Mouse (Mus musculus): Measurements from ENCODE around the gene Chd9.
A peak's percentile ranks its signal among the peaks of the same experiment; 100 is the strongest.

Chd9 gene

GRCm38 (mm10) chr8:90828181-90828986 is at the start of gene Chd9:
Gene Chd9, plus strand, starts transcription at chr8:90828352.
- peak; percentile 99 for DNase-seq

- peak; percentile 55 for DNase-seq
These were observed 36.5 kb upstream of the Chd9 start for GRCm38 (mm10) chr8:90791616-90792015.

GRCm38 (mm10) chr8:90793710-90794109 is 34.4 kb upstream of the Chd9 start:
- peak; percentile 92 for DNase-seq

DNA sequence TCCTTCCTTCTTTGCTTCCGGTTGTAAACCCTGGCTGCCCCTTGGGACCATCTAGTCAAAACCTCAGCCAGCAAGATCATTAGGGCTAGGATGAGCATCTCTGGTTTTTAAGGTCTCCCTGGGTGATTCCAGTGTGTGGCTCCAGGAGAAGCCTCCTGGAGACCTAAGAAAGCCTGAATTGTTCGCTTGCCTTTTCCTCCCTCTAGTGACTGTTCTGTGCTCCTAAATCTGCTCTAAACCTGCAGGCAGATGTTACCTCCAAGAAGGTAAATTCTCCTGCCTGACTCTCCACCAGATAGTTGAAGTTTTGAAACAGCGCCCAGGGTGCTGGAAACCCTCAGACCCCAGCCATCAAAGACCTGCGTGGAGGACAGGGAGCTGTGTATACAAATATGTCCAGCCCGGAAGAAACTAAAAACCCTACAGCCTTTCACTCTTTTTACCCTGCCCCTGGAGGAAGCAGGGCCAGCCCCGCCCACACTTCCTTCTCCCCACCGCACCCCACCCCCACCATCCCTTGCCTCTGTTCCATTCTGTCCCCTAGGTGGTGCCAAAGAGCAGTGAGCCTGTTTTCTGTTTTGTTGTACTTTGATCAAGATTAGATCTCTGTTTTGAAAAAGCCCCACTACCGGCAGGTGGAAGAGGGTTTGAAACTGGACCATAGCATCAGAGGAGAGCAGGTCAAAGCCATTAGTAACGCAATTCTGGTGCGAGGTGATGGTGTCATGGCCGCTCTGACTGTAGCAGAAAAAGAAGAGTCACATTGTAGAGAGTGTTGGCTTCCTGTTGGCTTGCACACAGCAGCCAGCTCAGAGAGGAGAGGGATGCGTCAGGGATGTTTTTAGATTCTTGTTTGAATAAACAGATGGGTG is 32.9 kb upstream of the Chd9 start:
- peak; percentile 98 for DNase-seq

DNA sequence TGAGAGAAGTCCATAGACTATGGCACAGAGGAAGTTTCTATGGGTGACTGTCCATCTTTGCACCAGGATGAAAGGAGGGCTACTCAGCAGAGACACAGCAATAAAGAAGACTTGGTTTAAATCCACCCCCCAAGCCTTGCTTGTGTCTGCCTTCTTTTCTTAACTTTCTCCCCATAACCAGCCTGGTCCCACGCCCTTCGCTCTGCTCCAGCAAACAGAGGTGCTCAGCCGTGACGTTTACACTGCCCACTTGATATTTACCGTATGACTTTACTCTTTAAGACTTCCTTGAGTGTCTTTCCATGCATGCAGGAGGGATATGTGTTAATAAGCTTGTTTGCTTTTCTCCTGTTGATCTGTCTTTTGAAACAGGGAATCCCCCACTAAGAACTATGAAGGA is 28.7 kb upstream of the Chd9 start:
- no peak for DNase-seq

- no peak for DNase-seq
These were observed 14.4 kb upstream of the Chd9 start for GRCm38 (mm10) chr8:90813602-90814320.

DNA sequence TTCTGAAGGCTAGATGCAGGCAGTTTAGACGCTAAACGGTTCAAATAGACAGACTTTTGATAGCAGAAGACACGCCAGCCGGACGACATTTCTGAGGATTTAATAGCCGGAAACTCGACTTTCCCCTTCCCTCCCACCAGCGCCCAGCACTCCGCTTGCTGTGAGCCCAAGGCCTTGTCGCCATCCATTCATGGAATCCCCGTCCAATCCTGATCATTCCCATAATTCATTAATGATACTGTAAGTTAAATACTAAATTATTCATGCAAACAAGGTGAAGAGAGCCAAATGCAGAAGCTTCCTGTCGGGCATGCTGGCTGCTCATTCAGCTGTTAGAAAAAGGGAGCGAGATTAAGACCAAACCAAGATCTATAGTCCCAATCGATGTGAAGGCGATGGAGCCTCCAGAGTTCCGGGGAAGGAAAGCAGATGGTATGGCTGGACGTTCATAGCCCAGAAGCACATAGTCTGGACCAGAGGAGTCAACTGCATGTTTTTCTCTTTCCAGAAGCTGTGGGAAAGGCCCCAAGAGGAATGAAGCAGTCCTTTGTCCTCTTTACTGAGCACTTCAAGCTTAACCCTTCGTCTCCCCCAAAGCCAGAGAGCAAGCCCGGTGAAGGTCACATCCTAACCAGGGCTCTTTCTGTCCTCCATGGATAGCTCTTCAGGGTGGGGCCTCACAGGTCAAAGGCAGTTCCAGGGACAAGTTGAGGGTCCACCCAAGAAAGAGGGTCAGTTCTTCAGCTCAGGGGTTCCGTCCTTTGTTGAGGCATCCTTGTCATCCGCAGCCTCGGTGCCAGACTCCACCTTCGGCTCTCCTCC is 11.9 kb upstream of the Chd9 start:
- DNase-seq: no peak

GRCm38 (mm10) chr8:90817293-90817692 is 10.9 kb upstream of the Chd9 start, which contains the start of gene Gm19935:
Gene Gm19935, minus strand, starts transcription at chr8:90817393.
- DNase-seq: no peak

DNA sequence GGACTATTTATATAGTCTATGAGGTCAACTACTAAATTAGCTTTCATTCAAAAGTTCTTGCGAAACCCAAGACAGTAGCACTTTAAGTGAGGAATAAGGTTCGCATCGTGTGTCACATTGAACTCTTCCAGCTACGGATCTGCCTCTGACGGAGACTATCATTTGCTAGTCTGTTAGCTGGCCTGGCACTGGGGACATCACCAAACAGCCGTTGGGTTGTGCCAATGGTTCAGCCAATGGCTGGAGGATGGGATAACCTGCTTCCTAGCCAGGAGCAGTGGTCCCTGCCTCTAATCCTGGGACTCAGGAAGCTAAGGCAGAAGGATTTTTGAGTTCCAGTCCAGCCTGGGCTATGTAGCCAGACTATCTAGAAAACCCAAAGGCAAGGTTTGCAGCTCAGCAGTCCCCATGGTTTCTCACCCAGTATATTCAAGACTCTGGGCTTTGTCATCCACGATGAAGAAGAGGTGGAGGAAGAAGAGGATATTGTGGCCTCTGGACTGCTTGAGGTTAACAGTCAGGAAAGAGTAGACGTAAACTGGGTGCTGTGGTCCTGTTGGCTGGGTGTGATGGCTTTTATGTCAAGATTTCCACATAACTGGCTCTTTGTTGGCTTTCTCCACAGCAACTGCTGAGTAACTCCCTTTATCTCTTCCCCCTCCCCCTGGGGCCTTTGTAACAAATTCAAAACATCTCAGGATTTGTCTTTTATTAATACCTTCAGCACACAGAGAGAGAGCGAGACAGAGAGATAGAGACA is 8.4 kb upstream of the Chd9 start:
- no peak for DNase-seq

GRCm38 (mm10) chr8:90820321-90820696 is 7.8 kb upstream of the Chd9 start:
- DNase-seq: no peak

DNA sequence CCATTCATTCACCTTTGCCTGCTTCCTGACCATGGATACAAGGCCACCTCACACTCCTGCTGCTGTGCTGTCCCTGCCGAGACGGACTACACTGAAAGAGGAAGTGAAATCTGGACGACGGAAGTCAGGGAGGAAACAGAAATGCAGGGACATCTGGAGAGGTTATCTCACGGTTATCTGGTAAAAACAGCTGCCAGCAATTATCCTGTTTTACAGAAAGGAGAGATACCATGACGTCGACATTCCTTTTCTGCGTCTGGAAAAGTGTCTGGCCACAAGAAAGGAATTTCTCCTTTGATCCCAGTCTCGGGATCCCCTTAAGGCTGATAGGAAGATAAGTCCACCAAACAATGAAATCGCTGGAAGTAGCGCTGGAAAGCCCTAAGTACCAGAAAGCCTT is 5.7 kb upstream of the Chd9 start:
- DNase-seq: peak; percentile 98

DNA sequence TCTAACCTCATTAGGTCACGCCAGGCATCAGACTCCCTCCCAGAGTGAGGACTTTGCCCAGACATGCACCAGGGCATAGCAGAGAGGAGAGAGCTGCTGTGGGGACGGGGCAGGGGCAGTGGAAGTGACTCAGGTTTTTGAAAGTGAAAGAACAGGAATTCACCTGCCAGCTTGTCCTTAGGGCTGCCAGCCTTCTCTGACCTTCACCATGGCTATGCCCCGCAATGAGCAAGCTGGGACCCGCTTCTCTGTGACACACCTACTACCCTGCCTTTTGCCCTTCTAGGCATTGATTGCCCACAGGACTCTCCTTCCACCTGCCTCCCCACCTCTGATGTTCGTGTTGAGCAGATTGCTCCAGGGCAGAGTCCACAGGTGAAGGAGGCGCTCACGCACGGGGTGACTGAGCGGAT is 2.7 kb upstream of the Chd9 start:
- no peak for DNase-seq

GRCm38 (mm10) chr8:90828987-90829740 is 1.0 kb downstream of the Chd9 start:
- peak; percentile 96 for DNase-seq

DNA sequence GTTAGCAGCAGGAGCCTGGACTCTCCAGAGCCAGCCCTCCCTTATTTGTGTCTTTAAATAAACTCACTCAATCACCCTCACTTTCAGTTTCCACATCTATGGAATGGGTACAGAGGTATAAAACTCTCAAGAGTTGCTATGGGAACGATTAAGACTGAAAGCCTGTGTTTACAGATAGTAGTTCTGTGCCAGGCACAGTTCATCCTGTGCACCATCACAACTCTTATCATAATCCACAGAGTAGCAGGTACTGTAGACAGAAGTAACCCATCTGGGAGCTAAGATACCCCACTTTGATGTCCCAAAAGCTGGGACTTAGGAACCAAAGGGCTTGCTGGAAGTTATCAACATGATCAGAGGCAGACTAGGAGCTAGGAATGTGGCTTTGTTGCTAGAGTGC is 1.7 kb downstream of the Chd9 start:
- DNase-seq: no peak

GRCm38 (mm10) chr8:90830980-90831379 is 2.8 kb downstream of the Chd9 start:
- peak; percentile 92 for DNase-seq

- peak; percentile 95 for DNase-seq
These were observed 4.6 kb downstream of the Chd9 start for GRCm38 (mm10) chr8:90832576-90833289.

DNA sequence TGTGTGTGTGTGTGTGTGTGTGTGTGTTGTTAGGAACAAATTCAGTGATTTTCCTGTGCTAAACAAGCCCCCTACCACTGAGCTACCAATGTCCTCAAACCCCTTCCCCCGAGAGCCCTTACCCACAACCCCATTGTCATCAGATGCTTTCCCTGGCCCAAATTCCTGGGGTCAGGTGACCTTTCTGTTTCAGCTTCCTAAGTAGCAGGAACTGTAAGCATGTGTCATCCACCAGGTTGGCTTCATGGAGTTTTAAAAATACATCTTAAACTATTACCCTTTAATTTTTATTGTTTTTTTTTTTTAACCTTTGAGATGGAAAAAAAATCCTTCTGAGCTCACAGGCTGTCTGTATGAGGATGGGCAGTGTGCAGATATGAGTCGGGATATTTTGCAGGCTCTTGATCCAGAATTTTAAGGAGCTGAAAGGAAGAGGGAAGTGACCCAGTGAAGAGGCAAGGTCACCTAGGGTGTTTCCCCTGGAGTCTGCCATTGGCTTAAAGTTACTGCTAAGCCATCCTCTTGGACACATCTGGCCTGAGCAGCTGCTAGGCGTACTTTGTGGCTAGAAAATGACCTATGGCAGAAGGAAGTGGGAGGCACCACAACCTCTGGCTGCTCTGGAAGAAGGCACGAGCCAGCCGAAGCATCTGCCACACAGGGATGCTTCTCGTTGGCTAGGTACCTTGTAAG is 5.6 kb downstream of the Chd9 start:
- peak; percentile 97 for DNase-seq

DNA sequence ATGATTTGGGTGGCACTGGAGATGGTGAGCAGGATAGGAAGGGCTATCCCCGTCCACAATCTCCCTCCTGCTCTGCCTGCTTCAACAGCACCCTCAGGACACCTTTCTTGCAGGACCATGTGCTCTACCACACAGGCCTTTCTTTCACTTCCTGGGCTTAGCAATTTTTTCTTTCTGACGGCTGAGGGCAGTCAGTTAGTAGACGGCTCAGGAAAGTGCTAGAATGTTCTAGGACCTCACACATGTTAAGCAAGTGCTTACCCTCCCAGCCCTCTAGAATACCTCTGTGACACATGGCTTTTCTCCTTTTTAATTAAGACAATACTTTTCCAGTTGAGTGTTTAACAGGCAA is 6.1 kb downstream of the Chd9 start:
- no peak for DNase-seq

DNA sequence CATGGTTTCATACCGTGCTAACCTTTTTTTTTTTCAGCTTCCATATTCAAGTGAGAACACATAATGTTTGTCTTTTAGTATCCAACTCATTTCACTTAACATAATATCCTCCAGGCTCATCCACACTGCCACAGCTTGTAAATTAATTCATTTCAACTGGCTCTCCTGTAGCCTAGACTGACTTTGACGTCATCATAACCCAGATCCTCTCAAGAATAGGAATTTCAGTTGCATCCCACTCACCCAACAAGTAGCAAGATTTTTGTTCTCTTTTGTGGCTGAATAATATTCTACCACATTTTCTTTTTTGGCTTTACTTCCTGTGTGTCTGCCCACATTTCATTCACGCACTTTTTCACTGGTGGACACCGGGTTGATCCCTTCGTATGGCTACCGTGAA is 9.3 kb downstream of the Chd9 start:
- DNase-seq: no peak

All from heart, adult 11 months (tissue).